Mouse (Mus musculus) left cerebral cortex, adult 8-10 months (tissue): ENCODE results near the gene Sipa1l1. TPM values are rescaled to one million over a fixed set of nuclear protein-coding genes. Genes with fewer than 3 reads are reported as not detected.

Experiments
- DNase-seq, 2 experiments: peaks; one replicate each; pipeline ENCODE4 v3.0.0; 2022; ENCODE audit warnings: low spot score in 2 of 2
- total RNA-seq, 4 experiments: library from RNA; stranded (reverse); gene quantifications; 2 replicates each; pipeline ENCODE4 v1.2.4; 2022

Gene Sipa1l1
- 100 to 1,000 TPM; 245 to 307 (median 281) TPM for total RNA-seq

GRCm38 (mm10) chr12:82168820-82169533 lies at the start of gene Sipa1l1:
Sipa1l1 (plus strand) TSS chr12:82169320.
- DNase-seq, result peak; percentile 80 to 94

GRCm38 (mm10) chr12:82121947-82122346 lies 47.2 kb upstream of the Sipa1l1 start:
- DNase-seq, result peak in 1 of 2 experiments; percentile 49

- no peak for DNase-seq
Observed at GRCm38 (mm10) chr12:82122450-82123249, 46.5 kb upstream of the Sipa1l1 start.

DNA sequence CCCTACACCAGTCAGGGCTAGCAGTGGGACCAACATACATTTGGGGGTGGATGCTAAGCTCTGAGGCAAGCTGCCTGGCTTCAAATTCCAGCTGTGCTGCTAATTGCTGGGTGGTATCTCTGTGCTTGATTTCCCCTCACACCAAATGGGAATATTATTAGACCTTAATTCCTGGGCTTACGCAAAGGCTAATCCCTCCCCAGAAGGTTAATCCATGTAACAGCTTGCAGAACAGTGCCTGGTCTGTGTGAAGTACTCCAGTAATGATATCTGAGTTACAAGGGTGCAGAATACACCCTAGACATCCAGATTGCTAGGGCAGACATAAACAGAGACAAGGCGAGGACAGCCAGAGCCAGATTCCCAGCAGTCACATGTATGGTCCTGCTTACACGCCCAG lies 42.3 kb upstream of the Sipa1l1 start:
- DNase-seq, result no peak

DNA sequence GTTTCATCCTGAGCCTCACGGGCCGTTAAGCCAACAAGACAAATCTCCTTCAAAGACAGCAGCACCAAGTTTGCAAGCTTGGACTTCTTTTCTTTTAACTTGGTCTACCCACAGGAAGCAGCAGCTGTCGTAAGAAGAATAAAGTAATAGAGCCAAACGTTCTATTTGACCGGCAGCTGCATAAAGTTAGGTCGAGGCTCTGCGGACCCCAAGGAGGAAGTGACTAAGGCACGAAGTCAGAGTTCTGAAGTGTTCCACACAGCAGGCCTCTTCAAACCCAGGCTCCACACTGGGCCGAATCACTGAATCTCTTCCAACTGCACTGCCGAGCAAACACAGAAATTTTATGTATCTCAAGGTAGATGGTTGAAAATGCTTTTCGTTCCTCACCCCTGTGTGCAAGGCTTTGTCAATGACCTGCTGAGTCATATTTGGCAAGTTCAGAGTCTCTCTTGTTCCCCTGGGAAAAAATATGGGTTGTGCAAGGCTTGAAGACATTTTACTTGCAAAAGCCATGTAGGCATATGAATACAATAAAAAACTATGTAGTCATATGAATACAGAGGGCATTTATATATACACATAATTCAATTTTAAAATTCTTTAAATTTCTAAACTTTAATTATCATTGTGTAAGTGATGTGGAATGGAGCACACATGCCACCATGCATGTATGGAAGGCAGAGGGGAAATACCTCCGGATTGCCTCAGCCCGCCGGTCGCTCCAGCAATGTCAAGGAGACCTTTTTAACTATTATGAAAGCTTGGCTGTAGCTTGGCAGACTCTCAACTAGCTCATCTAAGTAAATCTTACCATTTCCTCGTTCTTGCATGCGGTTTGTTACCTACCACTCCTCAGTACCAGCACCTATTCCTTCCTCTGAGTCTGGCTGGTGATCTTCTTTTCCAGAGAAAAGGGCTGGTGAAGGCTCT lies 29.6 kb upstream of the Sipa1l1 start:
- DNase-seq, result no peak

DNA sequence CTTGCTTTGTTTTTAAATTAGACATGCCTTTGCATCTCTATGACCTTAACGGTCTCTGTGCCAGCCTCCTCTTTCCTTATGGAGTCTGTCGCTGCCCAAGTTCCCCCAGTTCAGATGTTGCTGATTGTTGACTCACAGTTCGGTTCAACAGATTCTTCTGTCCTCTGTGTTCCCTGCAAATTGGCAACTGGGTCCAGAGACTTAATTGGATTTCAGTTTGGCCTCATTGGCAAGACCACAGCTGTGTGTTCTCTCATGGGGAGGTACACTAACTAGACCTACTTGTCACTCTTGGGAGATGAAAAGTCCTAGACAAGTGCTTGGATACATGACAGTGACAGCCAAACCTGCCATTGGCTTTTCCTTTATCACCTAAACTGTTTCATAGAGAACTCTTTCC lies 25.7 kb upstream of the Sipa1l1 start:
- no peak for DNase-seq

DNA sequence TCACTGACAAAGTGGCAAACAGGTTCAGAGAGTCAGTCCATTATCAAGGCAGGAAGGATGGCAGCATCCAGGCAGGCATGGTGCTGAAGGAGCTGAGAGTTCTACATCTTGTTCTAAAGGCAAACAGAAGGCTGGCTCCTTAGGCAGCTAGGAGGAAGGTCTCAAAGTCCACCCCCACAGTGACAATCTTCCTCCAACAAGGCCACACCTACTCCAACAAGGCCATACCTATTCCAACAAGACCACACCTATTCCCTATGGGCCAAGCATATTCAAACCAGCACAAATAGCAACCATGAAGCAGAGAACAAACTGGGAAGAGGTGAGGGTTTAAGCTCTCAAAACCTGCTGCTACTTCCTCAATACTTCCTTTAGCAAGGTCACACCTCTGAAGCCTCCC lies 23.9 kb upstream of the Sipa1l1 start:
- no peak for DNase-seq

DNA sequence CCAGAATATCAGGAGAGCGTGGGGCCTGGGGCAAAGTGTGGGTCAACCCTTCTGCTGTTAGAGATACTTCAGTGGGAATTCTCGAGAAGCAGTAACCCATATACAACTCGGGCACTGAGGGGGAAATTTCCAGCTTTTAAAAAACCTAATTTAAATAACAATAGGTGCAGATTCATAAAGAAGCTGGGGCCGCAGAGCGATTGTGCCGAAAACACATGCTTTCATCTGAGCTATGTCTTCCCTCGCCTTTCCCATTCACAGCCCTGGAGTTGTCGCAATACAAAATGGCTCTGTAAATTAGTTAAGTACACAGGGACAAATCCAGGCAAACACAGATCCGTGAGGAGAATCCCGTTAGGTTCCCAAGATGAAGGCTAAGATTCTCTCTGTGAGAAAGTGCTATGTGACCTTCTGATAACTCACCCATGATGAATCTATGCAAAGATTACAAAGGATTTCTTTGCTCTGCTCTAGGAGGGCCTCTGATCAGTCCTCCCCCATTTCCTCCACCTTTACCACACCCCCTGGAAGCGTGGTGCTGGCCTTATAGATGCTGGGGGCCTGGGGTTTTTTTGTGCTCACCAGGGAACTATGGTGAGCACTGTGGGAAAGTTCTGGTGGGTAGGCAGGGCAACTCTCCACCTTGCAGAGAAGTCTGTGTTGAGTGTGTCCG lies 22.0 kb upstream of the Sipa1l1 start:
- DNase-seq, result no peak

GRCm38 (mm10) chr12:82148328-82148930 lies 20.7 kb upstream of the Sipa1l1 start:
- DNase-seq, result no peak

- DNase-seq, result no peak
Observed at GRCm38 (mm10) chr12:82151019-82151418, 18.1 kb upstream of the Sipa1l1 start.

DNA sequence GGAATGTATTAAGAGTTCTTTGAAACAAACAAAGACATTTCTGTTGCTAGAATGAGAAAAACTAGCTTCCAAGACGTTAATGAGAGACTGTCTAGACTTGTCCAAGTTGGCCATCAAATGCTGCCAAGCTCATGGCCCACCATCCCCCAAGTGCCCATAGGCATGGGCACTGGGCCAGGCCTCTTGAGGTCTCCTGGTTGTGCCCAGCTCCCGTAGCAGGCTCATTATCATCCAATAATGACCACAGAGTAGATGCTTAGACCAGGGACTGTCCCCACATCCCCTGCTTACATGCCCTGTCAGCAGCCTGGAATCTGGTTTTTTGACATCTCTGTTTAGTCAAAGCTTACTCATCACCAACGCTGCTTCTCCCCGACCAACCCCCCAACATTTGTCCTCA lies 14.6 kb upstream of the Sipa1l1 start:
- DNase-seq, result no peak

GRCm38 (mm10) chr12:82158516-82158915 lies 10.6 kb upstream of the Sipa1l1 start:
- peak in 1 of 2 experiments; percentile 57 for DNase-seq

GRCm38 (mm10) chr12:82159372-82159771 lies 9.7 kb upstream of the Sipa1l1 start:
- DNase-seq, result no peak

DNA sequence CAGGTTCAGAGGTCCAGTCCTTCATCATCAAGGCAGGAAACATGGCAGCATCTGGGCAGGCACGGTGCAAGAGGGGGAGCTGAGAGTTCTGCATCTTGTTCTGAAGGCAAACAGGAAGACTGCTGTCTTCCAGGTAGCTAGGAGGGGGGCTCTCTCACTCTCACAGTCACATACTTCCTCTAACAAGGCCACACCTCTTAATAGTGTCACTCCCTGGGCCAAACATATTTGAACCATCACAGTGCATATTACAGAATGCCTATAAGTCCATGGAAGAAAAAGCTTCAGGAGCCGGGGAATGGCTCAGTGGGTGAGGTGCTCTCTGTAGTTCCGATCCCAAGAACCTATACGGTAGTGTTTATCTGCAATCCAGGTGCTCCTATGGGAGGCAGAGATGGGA lies 3.5 kb upstream of the Sipa1l1 start:
- DNase-seq, result no peak

- DNase-seq, result no peak
Observed at GRCm38 (mm10) chr12:82166101-82166571, 3.0 kb upstream of the Sipa1l1 start.

DNA sequence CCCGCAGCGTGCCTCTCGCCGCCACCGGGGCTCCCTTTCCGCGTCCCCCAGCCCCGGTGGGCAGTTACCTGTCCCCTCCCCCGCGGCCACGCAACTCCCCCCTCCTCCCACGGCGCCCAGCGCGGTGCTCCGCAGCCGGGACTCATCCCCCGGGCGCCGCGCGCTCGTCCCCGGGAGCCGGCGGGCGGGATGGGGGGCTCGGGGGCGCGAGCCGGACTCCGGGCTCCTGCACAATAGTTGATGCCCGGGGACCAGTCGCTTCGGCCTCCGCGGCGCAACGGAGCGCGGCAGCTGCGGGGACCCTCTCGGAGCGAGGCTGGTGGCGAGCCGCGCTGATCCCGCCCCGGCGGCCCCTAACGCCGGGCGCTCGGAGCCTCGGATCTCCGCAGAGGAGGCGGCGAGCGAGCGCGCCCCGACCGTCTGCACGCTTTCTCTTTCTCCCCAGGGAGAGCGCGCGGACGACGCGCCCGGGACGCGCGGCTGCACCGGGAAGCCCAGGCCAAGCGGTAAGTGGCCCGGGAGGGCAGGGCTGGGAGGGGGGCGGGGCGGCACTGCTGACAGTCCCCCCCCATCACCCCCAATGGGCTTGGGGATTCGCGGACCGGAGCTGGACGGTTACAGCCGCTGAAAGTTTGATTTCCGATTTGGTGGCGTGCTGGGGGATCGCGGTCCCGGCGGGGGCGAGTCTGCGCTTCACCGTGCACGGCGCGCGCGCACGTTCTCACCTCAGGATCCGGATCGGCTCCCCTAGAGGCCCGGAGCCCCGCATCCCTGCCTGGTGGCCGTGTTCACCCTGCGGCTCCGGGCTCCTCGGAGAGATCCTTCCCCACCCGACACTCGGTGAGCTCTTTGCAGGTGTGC lies 681 bp downstream of the Sipa1l1 start:
- peak; percentile 55 to 60 for DNase-seq

- no peak for DNase-seq
Observed at GRCm38 (mm10) chr12:82170461-82171279, 1.6 kb downstream of the Sipa1l1 start.

DNA sequence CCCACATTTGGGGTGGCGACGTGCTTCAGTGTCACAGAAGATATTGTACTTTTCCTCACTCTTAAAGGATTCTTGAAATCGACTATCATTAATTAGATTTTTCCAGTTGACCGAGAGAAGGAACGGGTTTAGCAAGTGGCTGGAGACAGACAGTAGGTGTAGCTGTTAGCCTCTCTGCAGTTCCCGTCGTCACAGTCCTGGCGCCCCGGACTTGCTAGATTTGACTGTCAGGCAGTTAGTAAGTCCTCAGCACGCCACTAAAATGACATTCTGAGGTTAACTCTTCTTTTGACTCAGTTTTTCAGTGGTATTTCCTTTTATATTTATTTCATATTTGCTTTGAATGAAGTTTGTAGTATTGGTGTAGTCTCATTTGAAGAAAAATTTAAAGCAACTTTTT lies 2.5 kb downstream of the Sipa1l1 start:
- DNase-seq, result no peak

DNA sequence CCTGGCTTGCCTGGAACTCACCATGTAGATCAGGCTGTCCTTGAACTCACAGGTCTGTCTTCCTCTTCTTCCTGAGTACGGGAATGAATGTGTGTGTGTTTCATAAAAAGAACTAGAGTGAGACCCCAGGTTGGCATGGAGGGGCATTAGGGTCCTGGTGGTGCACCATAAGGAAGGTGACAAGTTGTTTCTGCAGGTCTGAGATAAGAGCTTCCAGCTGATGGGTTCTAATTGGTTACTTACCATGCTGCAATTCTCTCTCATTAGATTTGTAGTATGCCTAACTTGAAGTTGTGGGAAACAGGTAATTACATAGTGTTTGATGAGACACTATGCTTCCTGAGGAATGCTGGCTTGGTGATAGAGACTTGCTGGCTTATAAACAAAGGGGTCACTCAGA lies 4.5 kb downstream of the Sipa1l1 start:
- DNase-seq, result no peak
